Mouse (Mus musculus): Measurements from ENCODE around the gene Epn1.
"Not testable (repeated sequence)": the region's sequence is repeated elsewhere in the genome, so short reads cannot be mapped to it uniquely, and the experiment has no call there.

Epn1 gene

DNA sequence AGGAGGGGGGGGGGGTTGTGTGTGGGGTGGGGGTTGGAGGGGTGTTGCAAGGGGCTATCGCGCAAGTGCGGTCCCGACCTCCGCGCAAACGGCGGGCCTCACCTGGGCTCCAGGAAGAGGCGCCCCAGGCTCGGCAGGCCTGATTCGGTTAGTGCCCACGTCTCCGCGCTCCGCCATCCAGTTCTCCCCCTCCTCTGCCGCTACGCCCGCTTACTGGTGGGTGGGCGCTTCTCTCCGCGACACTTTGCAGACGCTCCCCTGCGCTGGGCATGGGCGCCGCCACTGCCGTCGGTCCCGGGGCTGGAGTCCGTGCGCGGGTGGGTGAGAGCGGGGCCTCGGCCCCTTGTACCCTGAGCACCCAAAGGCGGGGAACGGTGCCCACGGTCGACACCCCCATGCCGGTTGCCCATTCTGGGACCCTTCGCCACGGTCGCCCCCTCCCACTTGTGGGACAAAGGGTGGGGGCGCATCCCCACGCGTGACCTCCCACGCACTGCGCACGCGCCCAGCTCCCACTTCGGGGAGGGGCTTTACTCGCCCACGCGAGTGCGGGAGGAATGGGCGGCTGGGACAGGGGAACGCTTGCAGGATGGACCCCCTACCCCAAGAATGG, 23.3 kb upstream of the Epn1 start:
- in situ Hi-C loops (cut with MboI; ENCODE audit: low pct_unique_long_range_greater_than_20kb in 1 of 2, low sequenced_read_pairs in 2 of 2, unreplicated experiment in 1 of 2) = no loop called here

DNA sequence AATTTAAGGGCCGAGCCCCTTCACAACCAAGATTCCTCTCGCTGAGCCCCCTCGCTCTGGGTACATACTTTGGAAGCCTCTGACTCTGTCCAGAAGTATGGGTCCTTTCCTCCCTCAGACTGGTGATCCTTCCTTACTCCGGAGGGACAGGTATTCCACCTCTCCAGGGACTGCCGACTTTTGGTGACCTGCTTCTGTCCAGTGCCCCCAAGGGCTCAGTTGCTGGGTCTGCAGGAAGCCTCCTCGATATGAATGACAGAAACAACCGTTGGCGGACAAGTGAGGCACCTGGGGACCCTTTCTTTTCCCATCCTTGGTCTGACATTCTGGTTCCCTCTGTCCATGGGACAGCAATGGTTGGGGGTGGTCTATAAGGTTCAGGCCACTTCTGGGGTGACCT, 22.7 kb upstream of the Epn1 start:
- in situ Hi-C loops (cut with MboI; ENCODE audit: low pct_unique_long_range_greater_than_20kb in 1 of 2, low sequenced_read_pairs in 2 of 2, unreplicated experiment in 1 of 2) = no loop called here

DNA sequence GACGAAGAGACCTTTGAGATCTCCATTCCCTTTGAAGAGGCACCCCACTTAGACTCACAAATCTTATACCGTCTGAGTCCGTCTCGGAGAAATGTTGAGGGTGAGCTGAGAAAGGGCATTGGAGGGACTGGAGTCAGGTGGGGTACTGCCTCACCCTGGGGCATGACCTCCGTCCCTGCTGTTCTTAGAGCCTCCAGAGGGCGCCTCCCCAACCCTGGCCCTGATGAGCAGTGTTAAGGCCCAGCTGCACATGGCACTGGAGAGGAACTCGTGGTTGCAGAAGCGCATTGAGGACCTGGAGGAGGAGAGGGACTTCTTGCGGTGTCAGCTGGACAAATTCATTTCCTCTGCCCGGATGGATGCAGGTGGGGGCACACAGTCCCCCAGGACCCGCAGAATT, 22.2 kb upstream of the Epn1 start:
- in situ Hi-C loops (cut with MboI; ENCODE audit: low pct_unique_long_range_greater_than_20kb in 1 of 2, low sequenced_read_pairs in 2 of 2, unreplicated experiment in 1 of 2) = no loop called here

DNA sequence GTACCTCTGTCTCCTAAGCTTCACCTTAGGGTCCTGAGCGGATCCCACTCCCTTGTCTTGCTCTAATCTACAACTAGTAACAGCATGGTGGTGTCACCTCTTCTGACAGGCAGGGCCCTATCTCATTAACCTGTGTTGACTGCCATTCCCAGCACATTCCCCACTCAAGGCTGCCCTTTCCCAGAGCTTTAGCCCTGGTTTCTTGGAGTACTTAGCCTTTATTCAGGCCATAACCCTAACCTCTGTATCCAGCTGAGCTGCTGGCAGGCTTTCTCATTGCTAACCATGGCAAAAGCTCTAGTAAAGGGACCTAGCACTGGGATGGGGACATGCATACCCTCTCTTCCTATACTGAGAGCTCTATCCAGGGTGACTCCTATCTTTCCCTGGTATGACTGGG, 21.4 kb upstream of the Epn1 start:
- in situ Hi-C loops (cut with MboI; ENCODE audit: low pct_unique_long_range_greater_than_20kb in 1 of 2, low sequenced_read_pairs in 2 of 2, unreplicated experiment in 1 of 2) = no loop called here

DNA sequence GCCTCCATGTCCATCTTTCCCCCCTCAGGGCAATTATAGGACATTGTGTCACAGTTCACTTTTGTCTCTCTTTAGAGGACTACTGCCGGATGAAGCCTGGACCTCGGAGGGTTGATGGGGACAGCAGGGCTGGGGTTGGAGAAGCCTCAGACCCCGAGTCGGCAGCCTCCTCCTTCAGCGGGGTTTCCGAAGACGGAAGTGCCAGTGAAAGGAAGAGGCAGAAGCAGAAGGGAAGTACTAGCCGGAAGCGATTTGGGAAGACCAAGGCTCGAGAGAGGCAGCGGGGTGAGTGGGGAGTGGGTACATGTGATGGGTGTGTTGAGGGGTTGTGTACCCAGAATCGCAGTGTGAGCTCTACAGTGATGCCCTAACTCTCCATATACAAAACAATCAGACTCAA, 20.6 kb upstream of the Epn1 start:
- in situ Hi-C loops (cut with MboI; ENCODE audit: low pct_unique_long_range_greater_than_20kb in 1 of 2, low sequenced_read_pairs in 2 of 2, unreplicated experiment in 1 of 2) = no loop called here

DNA sequence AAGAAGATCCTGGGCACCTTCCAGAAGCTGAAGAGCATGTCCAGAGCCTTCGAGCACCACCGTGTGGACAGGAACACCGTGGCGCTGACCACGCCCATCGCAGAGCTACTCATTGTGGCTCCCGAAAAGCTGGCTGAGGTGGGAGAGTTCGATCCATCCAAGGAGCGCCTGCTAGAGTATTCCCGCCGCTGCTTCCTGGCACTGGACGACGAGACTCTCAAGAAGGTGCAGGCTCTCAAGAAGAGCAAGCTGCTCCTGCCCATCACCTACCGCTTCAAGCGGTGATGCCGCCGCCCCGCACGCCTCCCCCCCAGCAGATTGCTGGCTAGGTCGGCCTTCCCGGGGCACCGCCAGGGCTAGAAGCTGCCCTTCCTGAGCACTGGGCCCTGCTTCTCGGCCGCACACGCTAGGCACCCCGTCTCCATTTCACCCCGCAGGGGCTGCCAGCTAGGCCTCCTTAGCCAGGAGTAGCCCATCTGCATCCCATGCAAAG, 19.8 kb upstream of the Epn1 start:
- in situ Hi-C loops (cut with MboI; ENCODE audit: low pct_unique_long_range_greater_than_20kb in 1 of 2, low sequenced_read_pairs in 2 of 2, unreplicated experiment in 1 of 2) = loop anchor here in 1 of 2 experiments (5.0 kb wide), 1 partner anchor 38 kb away; the partner anchor contains the start of genes Ccdc106 and Zfp865

DNA sequence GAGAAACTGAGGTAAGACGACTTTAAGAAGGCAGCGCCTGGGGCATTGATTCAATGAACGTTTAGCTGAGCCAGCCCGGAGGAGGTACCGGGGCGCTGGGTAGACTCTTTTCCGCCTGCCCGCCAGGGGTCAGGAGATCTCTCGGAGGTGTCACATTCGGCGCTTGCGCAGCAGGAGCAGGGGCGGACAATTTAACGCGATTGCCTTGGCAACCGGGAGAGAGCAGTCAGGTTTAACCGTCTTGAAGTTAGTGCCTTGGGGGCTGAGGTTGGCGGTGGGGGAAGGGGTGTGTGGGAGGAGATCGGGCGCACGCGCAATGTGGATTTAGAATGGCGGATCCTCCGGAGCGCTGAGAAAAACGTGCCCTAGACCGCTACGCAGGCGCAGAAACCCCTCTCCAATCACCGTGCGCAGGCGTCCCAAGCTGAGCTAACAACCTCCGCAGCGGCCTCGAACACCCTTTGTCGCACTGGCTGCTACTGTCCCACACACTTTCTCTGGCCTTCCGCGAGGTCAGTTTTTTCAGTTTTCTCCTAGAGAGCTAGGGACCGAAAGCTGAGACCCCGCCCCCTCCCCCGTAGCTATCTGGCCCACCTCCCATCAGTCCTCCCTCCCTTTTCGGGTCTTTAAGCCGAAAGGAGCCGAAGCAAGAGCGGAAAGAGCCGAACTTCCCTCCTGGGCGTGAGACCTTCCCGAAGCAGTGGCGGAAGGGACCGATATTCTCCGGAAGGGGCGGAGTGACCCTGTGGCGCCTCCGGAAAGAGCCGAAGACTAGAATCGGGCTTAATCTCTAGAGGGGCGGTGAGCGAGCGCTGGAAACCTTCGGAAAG, 18.9 kb upstream of the Epn1 start:
- in situ Hi-C loops (cut with MboI; ENCODE audit: low pct_unique_long_range_greater_than_20kb in 1 of 2, low sequenced_read_pairs in 2 of 2, unreplicated experiment in 1 of 2) = loop anchor here in 1 of 2 experiments (5.0 kb wide), 1 partner anchor 39 kb away; the partner anchor contains the start of genes Ccdc106 and Zfp865

DNA sequence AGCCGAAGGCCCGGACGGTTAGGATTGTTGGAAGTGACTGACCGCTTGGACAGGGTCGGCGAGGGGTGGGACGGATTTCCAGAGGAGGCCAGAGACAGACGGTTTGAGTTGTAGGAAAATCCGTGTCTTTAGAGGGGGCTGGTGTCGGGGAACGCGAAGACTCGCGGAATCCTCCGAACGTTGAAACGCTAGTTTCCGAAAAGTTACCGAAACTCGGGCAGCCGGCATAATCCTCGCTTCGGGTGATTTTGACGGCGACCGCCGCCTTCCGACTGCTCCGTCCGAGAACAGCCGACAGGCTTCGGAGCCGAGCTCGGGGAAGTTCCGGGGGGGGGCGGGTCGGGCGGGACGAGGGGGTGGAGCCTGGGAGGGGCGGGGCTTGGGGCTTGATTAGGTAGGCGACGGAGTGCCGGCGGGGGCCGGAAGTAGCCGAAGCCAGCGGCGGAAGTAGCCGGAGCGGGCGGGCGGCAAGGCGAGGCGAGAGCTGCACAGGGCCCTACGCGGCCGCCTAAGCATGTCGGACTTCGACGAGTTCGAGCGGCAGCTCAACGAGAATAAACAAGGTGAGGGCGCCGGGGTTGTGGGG, 18.2 kb upstream of the Epn1 start, which contains the start of gene U2af2:
Gene U2af2 (plus strand): TSS at position 370 of the 586 bp plus-strand sequence.
- in situ Hi-C loops (cut with MboI; ENCODE audit: low pct_unique_long_range_greater_than_20kb in 1 of 2, low sequenced_read_pairs in 2 of 2, unreplicated experiment in 1 of 2) = loop anchor here in 1 of 2 experiments (5.0 kb wide), 1 partner anchor 40 kb away; the partner anchor contains the start of genes Ccdc106 and Zfp865

DNA sequence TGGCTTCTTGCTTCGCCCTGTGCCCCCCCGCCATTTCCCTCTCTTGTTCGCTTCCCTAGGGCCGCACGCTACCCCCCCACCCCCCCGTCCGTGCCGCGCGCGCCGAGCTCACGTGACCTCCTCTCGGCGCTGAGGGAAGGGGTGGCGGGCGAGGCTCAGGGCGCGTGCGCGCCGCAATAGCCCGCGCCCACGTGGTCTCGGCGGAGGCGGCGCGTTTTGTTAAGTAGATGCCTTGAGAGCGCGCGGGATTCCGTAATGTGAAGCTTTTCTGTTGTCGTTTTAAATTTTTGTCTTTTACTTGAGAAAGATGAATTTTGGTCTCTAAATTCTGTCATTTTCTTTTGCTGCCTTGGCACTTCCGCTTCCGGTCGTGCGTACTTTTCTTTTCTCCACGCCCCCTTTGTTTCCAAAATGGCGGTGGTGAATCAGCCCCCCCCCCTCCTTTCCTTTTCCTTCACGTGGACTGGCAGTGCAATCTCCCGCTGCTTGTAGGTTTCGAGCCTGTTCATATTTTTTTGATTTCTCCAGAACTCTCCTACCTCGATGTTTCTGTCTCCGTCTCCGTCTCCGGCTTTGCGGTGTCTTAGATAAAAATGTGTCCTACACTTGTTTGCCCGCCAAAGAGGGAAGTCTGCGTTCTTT, 17.6 kb upstream of the Epn1 start:
- in situ Hi-C loops (cut with MboI; ENCODE audit: low pct_unique_long_range_greater_than_20kb in 1 of 2, low sequenced_read_pairs in 2 of 2, unreplicated experiment in 1 of 2) = loop anchor here in 1 of 2 experiments (5.0 kb wide), 1 partner anchor 40 kb away; the partner anchor contains the start of genes Ccdc106 and Zfp865

DNA sequence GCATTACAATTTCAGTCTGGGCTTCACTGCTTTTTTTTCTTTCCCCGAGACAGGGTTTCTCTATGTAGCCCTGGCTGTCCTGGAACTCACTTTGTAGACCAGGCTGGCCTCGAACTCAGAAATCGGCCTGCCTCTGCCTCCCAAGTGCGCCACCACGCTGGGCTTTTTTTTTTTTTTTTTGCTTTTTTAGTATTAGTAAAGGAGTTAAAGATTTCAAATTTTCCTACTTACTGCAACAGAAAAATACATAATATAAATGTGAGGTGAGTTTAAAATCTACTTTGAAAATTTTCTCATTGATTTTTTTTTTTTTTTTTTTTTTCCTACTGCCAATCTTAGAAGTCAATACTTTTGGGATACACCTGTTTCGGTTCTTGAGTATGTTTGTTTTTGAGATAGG, 15.1 kb upstream of the Epn1 start:
- in situ Hi-C loops (cut with MboI; ENCODE audit: low pct_unique_long_range_greater_than_20kb in 1 of 2, low sequenced_read_pairs in 2 of 2, unreplicated experiment in 1 of 2) = loop anchor here in 1 of 2 experiments (5.0 kb wide), 1 partner anchor 43 kb away; the partner anchor contains the start of genes Ccdc106 and Zfp865

DNA sequence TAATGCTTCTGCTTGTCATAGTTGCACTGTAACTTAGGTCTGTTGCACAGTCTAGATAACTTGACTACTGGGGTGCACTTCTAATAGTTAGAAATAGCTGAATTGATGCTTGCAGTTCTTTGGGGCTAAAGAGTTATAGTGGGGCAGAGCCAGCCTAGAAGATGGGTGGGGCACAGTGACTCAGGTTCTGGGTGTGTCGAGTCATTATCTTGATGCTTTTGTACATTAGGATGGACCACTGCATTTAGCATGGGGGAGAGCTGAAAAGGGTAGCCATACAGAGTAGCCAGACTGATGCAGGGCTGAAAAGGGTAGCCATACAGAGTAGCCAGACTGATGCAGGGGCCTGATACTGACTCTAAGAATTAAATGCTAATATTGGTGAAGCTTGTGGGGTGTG, 6.4 kb upstream of the Epn1 start:
- in situ Hi-C loops (cut with MboI; ENCODE audit: low pct_unique_long_range_greater_than_20kb in 1 of 2, low sequenced_read_pairs in 2 of 2, unreplicated experiment in 1 of 2) = no loop called here

DNA sequence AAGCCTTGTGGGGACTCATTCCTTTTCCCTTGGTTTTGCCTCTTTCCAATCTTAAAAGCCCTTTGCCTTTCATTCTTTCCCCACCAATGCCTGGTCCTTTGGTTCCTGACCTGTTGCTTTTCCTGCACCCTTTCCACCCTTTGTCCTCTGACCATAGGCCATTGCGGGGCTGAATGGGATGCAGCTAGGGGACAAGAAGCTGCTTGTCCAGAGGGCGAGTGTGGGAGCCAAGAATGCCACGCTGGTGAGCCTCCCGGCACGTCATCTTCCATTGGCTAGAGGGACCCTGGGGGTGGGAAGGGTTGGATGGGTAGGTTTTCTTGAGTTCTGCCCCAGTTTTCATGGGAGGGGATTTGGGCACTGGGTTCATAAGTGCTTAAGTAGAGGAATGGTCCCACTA, 5.1 kb upstream of the Epn1 start:
- in situ Hi-C loops (cut with MboI; ENCODE audit: low pct_unique_long_range_greater_than_20kb in 1 of 2, low sequenced_read_pairs in 2 of 2, unreplicated experiment in 1 of 2) = no loop called here

DNA sequence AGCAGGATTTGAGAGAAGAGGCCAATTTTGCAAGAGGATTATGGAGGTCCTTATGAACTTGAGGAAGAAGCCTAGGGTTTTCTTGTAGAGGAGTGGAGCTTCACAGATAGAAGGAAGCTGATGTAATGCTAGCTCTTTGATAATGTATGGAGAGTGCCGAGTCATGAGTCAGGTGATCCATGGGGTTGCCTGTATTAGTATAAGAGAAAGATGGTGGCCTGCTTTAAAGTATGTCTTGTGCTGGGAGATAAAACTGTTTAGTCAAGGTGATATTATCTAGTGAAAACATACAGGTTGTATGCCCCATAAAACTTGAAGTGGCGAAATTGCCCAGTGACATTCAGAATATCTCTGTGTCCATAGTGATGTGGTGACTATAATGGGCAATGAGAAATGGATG, 3.1 kb upstream of the Epn1 start:
- in situ Hi-C loops (cut with MboI; ENCODE audit: low pct_unique_long_range_greater_than_20kb in 1 of 2, low sequenced_read_pairs in 2 of 2, unreplicated experiment in 1 of 2) = no loop called here

DNA sequence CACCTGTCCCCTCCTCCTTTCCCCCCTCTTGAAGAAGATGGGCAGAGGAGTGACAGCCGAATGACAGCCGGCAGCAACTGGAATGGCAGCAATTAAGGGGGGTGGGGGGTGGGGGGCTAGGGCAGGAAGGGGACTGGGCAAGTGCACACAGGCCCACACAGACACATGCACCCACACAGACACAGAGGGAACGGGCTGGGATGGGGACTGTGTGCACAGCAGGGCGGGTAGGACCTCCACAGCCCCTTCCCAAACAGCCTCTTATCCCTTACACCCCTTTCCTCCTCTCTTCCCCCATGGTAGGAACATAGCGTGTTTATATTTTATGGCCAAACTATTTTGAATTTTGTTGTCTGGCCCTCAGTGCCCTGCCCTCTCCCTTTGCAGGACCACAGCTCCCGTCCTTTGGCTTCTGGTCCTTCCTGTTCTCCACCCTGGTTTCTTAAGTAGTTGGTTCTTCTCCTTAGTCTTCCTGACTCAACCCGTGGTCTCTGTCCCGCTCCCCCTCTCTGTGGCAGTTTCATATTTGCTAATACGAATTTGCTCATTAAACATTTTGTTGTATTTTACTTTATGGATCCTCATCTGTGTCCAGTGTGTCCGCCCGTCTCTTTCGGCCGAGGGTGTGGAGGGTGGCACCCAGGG, 548 bp upstream of the Epn1 start:
- in situ Hi-C loops (cut with MboI; ENCODE audit: low pct_unique_long_range_greater_than_20kb in 1 of 2, low sequenced_read_pairs in 2 of 2, unreplicated experiment in 1 of 2) = not testable (repeated sequence)

DNA sequence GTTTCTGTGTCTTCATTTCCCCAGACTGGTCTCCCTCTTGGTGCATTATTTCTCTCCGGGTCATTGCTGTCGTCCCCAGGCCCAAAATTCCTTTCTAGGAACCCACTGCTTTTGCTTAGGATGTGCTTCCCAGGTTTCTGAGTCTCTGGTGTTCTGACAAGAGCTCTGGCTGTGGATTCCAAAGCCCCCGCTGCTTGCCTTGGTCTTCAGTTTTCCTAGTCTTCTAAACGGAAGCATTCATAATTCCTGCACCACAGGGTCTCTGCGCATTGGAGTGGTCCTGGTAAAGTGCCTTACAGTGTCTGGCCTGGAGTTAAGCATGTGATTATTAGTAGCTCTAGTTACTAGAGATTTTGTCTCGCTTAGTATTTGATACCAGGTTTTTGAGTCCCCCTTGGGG, 780 bp downstream of the Epn1 start:
- in situ Hi-C loops (cut with MboI; ENCODE audit: low pct_unique_long_range_greater_than_20kb in 1 of 2, low sequenced_read_pairs in 2 of 2, unreplicated experiment in 1 of 2) = no loop called here

DNA sequence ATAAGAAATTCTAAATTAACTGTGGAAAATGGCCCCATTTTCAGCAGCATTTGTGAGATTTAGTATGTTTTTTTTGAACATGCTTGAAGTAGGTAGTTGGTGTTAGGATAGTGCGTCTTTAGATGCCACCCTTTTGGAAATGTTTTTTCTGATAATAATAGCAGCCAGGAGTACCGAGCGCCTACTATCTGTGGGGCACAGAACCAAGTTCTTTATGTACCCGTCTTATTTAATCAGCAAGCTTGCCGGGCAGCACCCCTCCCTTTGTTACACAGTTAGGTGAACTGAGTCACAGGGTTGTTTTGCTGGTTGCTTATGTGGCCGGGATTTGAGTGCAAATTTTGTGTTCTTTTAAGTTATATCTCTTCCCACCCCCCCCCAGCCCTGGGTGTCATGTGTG, 1.2 kb downstream of the Epn1 start:
- in situ Hi-C loops (cut with MboI; ENCODE audit: low pct_unique_long_range_greater_than_20kb in 1 of 2, low sequenced_read_pairs in 2 of 2, unreplicated experiment in 1 of 2) = no loop called here

DNA sequence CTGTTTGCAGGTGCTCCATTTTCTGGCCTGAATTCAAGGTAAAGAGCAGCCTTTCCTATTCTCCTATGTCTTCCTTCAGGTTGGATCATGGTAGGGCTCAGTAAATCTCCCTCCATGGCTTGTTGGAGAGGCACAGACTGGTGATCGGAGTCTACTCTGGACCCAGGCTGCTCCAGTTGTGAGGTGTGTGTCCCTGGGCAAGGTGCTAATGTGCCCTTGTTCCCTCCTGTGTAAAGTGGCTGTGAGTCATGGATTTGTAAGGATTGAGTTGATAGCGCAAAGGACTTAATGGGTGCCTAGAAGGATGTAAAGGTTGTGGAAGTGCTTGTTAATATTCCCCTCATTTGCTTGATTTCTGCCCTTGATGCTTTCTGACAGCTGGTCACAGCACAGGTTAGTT, 1.9 kb downstream of the Epn1 start:
- in situ Hi-C loops (cut with MboI; ENCODE audit: low pct_unique_long_range_greater_than_20kb in 1 of 2, low sequenced_read_pairs in 2 of 2, unreplicated experiment in 1 of 2) = no loop called here

Measured in mouse embryonic stem cell (cell line).